Mouse (Mus musculus): ENCODE measurements at regions not wholly inside any gene's neighbourhood (a gene's known extent, or its start where the extent isn't known, plus 50 kb on each side); places are given as distances from the start of the nearest gene placed in this dataset.

DNA sequence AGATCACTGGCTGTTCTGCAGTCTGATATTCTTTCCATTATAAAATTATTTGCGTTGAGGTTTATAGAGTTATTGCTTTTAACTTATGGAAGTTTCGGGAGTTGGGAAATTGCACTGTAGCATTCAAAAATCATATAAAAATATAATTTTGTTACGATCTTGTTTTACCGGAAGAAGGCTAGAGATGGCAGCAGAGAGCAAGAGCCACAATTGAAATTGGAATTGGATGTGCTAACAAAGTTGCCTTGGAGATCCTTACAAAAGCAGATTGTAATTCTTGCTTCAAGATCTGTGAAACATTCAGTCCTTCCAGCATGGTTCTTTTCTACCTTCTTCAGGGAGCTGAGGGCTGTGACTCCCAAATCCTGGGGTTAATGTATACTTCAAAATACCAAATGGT is 514.4 kb downstream of the Tox3 start:
- Histone ChIP-seq H3K9me3 (ENCODE audit: low read length) (peaks cover 6% of the 10 kb centered on the region; the same call in 1 of the 2 replicates), H3K4me1 (ENCODE audit: insufficient read depth) (no peaks in the 10 kb centered on the region), H3K27me3 (ENCODE audit: insufficient read depth, low read length) (no peaks in the 10 kb centered on the region), H3K4me3 (ENCODE audit: low read depth, low read length) (no peak overlapping the region), H3K4me2 (ENCODE audit: low read depth) (no peak overlapping the region), H3K9ac (no peak overlapping the region), H3K27ac (ENCODE audit: low read depth, low read length) (no peak overlapping the region), H3K36me3 (ENCODE audit: insufficient read depth) (no peaks in the 10 kb centered on the region)
- peak; percentile 52 for DNase-seq
- peak; percentile 61 for TF ChIP-seq CTCF (IDR thresholded peaks at IDR 0.05; ENCODE audit: low read depth)
- ATAC-seq = no peak
- WGBS = 70% methylated on average over 4 of the region's 4 CpGs

DNA sequence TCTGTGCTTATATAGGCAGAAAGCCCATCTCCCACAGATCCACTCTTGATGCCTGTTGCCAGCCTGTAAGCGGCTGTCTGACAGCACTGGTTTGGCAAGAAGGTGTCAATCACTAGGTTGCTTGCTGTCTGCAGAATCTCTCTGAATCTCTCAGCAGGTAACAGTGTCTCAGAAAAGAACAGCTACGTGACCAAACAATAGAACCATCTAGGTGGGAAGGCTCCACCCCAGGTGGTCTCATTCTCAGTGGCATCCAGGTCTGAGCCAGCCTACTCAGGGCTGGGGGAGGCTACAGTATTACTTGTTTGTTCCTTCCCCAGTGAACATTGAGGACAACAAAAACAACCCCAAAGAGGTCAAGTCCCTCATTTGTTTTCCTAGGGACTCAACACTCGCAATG is 523.6 kb downstream of the Tox3 start:
- no peak overlapping the region for H3K27ac ChIP-seq (ENCODE audit: low read depth, low read length)
- H3K27me3 ChIP-seq (ENCODE audit: insufficient read depth, low read length) = no peaks in the 10 kb centered on the region
- H3K4me3 ChIP-seq (ENCODE audit: low read depth, low read length) = no peak overlapping the region
- DNase-seq (no peak), ATAC-seq (no peak)
- TF ChIP-seq CTCF (IDR thresholded peaks at IDR 0.05; ENCODE audit: low read depth) = no peak
- no peaks in the 10 kb centered on the region for H3K4me1 ChIP-seq (ENCODE audit: insufficient read depth)
- WGBS = 40% methylated on average over 3 of the region's 3 CpGs
- no peak overlapping the region for H3K9ac ChIP-seq
- H3K4me2 ChIP-seq (ENCODE audit: low read depth) = no peak overlapping the region
- H3K9me3 ChIP-seq (ENCODE audit: low read length) = no peaks in the 10 kb centered on the region
- no peaks in the 10 kb centered on the region for H3K36me3 ChIP-seq (ENCODE audit: insufficient read depth)

DNA sequence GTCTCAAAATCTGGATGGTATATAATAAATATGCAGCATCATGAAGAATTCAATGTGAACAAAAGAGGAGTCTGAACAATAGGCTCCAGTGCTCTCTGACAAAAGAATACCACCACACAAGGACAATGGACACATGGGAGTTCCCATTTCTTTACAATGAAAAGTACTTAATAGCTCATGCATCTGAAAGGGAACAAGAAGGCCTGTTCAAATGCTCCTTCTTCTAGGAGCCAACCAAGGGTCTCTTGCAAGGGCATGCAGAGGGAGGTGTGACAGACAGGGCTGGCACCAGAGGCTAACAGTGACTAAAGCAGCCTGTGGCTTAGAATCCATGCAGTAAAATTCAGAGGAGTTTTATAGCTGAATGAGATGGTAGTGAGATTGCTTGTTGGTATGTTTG is 524.5 kb downstream of the Tox3 start:
- ATAC-seq = no peak
- H3K9me3 ChIP-seq (ENCODE audit: low read length) = no peaks in the 10 kb centered on the region
- H3K4me1 ChIP-seq (ENCODE audit: insufficient read depth) = no peaks in the 10 kb centered on the region
- H3K36me3 ChIP-seq (ENCODE audit: insufficient read depth) = no peaks in the 10 kb centered on the region
- H3K27me3 ChIP-seq (ENCODE audit: insufficient read depth, low read length) = no peaks in the 10 kb centered on the region
- H3K27ac ChIP-seq (ENCODE audit: low read depth, low read length) = no peak overlapping the region
- no peak overlapping the region for H3K4me3 ChIP-seq (ENCODE audit: low read depth, low read length)
- no peak overlapping the region for H3K9ac ChIP-seq
- TF ChIP-seq CTCF (IDR thresholded peaks at IDR 0.05; ENCODE audit: low read depth) = no peak
- no peak overlapping the region for H3K4me2 ChIP-seq (ENCODE audit: low read depth)
- no peak for DNase-seq

DNA sequence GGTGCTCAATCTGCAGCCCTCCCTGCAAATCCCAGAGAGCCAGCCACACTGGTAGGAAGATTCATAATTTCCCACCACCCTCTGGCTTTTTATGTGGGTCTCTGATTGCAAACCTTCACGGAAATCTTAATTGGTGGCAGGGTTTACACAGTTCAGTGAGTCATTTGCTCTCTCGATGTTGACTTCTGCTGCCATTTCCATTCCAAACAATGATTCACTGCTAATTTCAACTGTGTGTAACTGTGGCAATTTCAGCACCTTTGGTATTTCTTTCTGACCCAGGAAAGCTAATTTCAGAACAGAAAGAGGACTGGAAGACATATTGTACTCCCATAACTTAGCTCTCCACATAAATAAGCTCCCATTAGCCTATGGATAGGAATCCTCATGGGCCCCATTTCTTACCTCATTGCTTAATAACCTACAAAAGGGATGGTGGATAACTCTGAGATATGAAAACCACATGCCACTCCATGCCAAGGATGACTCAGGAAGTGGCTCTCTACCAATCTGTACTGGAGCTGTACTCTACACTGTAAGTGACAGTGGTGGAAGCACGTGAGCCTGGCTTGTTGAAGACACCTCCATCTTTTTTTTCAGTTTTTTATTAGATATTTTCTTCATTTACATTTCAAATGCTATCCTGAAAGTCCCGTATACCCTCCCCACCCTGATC is 536.0 kb downstream of the Tox3 start:
- Histone ChIP-seq H3K4me2 (ENCODE audit: low read depth) (no peak overlapping the region), H3K4me1 (ENCODE audit: insufficient read depth) (no peaks in the 10 kb centered on the region), H3K27me3 (ENCODE audit: insufficient read depth, low read length) (no peaks in the 10 kb centered on the region), H3K9ac (no peak overlapping the region), H3K9me3 (ENCODE audit: low read length) (no peaks in the 10 kb centered on the region), H3K36me3 (ENCODE audit: insufficient read depth) (no peaks in the 10 kb centered on the region), H3K4me3 (ENCODE audit: low read depth, low read length) (no peak overlapping the region), H3K27ac (ENCODE audit: low read depth, low read length) (no peak overlapping the region)
- 86% methylated on average over 4 of the region's 4 CpGs for WGBS
- ATAC-seq (no peak), DNase-seq (no peak)
- no peak for TF ChIP-seq CTCF (IDR thresholded peaks at IDR 0.05; ENCODE audit: low read depth)

DNA sequence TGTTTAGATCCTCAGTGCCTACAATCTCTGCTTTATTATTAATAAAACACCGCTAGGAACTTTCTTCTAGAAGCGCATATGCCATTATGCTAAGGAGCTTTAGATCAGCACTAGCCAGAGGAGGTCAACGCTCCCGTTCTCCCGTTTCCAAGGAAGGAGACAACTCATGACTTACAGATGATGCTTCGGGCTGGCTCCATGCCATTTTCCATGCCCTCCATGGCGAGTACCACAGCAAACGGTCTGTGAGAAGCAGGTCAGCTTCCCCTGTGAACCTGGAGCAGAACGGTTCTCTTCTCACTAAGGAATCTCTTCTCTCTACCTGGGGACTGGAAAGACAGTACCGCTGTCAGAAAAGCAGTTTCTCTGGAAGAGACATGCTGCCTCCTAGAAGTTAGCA is 559.8 kb downstream of the Tox3 start:
- H3K9me3 ChIP-seq (ENCODE audit: low read length) = no peaks in the 10 kb centered on the region
- no peak overlapping the region for H3K4me3 ChIP-seq (ENCODE audit: low read depth, low read length)
- WGBS = 79% methylated on average over 10 of the region's 10 CpGs
- no peak overlapping the region for H3K27ac ChIP-seq (ENCODE audit: low read depth, low read length)
- H3K4me2 ChIP-seq (ENCODE audit: low read depth) = no peak overlapping the region
- H3K27me3 ChIP-seq (ENCODE audit: insufficient read depth, low read length) = peaks cover 9% of the 10 kb centered on the region; the same call in 1 of the 2 replicates
- H3K9ac ChIP-seq = no peak overlapping the region
- ATAC-seq (no peak), DNase-seq (no peak)
- H3K4me1 ChIP-seq (ENCODE audit: insufficient read depth) = no peaks in the 10 kb centered on the region
- no peak for TF ChIP-seq CTCF (IDR thresholded peaks at IDR 0.05; ENCODE audit: low read depth)
- no peaks in the 10 kb centered on the region for H3K36me3 ChIP-seq (ENCODE audit: insufficient read depth)

DNA sequence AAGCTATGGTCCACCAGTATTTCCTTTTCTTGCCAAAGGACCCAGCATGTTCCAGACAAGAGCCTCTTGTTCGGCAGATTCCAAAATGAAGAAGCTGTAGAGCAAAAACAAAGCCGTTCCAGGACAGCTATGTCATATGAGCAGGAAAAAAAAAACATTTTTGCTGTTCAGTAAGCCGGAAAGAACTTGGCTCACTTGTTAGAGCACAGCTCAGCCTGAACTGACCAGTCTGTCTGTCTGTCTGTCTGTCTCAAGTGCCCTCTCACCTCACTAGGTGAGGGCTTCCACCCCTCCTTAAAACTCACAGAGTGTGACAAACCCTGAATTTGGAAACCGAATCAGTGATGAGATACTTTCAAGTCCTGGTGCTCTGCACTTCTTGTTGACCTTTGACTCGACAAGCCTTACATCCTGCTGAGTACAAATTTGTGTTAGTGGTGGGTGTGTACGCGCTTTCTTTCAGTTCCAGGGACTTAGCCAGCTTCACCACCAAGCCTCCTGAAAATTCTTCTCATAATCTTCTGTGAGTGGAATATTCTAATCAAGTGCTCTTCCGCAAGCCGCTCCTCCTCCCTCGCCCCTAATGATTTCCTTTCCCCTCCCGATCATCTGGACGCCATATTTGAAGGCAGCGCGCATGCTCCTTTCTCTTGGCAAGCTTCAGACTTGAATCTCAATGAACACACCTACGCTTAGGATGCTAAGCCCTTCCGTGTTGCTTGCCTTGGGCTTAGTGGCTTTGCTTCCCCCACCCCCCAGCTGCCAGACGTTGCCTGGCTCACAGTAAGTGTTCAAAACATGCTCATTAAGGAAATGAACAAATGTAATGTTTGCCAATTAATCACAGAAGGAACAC is 560.9 kb downstream of the Tox3 start:
- Histone ChIP-seq H3K27ac (ENCODE audit: low read depth, low read length) (no peak overlapping the region), H3K4me2 (ENCODE audit: low read depth) (peak overlapping the region; percentile 21; the same call in 1 of the 2 replicates), H3K4me1 (ENCODE audit: insufficient read depth) (no peaks in the 10 kb centered on the region), H3K4me3 (ENCODE audit: low read depth, low read length) (no peak overlapping the region), H3K9me3 (ENCODE audit: low read length) (no peaks in the 10 kb centered on the region), H3K9ac (no peak overlapping the region), H3K27me3 (ENCODE audit: insufficient read depth, low read length) (peaks cover 9% of the 10 kb centered on the region; the same call in 1 of the 2 replicates), H3K36me3 (ENCODE audit: insufficient read depth) (no peaks in the 10 kb centered on the region)
- TF ChIP-seq CTCF (IDR thresholded peaks at IDR 0.05; ENCODE audit: low read depth) = no peak
- WGBS = 48% methylated on average over 17 of the region's 17 CpGs
- DNase-seq = peak; percentile 55
- ATAC-seq = peak; percentile 25; the same call in 1 of the 2 replicates

DNA sequence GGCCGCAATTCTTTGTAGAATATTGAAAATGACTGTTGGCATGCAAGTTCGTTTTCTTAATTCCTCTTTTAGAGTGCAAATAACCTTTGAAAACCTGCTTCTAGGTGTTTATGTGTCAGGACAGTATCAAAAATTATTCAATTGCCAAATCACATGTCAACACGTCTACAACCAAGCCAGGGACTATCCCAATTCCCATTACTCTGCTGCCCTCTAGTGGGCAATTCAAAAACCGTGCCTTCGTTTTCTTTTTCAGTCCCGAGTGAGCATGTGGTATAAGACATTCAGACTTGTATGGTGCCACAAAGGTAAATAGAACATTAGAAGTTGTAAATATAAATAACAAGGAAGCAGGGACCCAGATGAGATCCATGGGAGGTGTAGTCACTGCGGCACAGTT is 563.1 kb downstream of the Tox3 start:
- WGBS = 12% methylated on average over 7 of the region's 7 CpGs
- H3K4me1 ChIP-seq (ENCODE audit: insufficient read depth) = no peaks in the 10 kb centered on the region
- H3K36me3 ChIP-seq (ENCODE audit: insufficient read depth) = no peaks in the 10 kb centered on the region
- H3K4me2 ChIP-seq (ENCODE audit: low read depth) = no peak overlapping the region
- ATAC-seq (peak; percentile 74), DNase-seq (peak; percentile 94)
- H3K9ac ChIP-seq = no peak overlapping the region
- H3K27me3 ChIP-seq (ENCODE audit: insufficient read depth, low read length) = peaks cover 13% of the 10 kb centered on the region; the same call in 1 of the 2 replicates
- peak; percentile 94 for TF ChIP-seq CTCF (IDR thresholded peaks at IDR 0.05; ENCODE audit: low read depth)
- no peak overlapping the region for H3K4me3 ChIP-seq (ENCODE audit: low read depth, low read length)
- no peaks in the 10 kb centered on the region for H3K9me3 ChIP-seq (ENCODE audit: low read length)
- H3K27ac ChIP-seq (ENCODE audit: low read depth, low read length) = no peak overlapping the region

Measured in forebrain, postnatal 0 days (tissue).